Mouse (Mus musculus): ENCODE measurements around the gene Gm7978. TPM values are rescaled to one million over a fixed set of nuclear protein-coding genes. Genes with fewer than 3 reads are reported as not detected.
"Not testable (repeated sequence)": the region's sequence is repeated elsewhere in the genome, so short reads cannot be mapped to it uniquely, and the experiment has no call there.

Gm7978 gene
- total RNA-seq (2021) (not detected), polyA plus RNA-seq (2012; rRNA removed) (not detected in 2 replicates)
- long read RNA-seq: 0 reads

GRCm38 (mm10) chr5:95736073-95736472, at the start of gene Gm7978:
TSS of gene Gm7978 (minus strand) at chr5:95736173.
- H3K27me3 ChIP-seq (ENCODE audit: control insufficient read depth, insufficient read depth, low read length); H3K36me3 ChIP-seq (ENCODE audit: control insufficient read depth, insufficient read depth, low read length); H3K4me3 ChIP-seq; H3K4me1 ChIP-seq (ENCODE audit: control insufficient read depth, insufficient read depth, low read length); H3K9ac ChIP-seq (ENCODE audit: low read depth, low read length); H3K79me2 ChIP-seq (replicated peaks; ENCODE audit: control insufficient read depth, insufficient read depth, low read length); intact Hi-C loops (cut with DNase I); H3K27ac ChIP-seq; DNase-seq: not testable (repeated sequence)
- no CpG with 5 or more reads among the region's 1 CpGs for WGBS

GRCm38 (mm10) chr5:95775690-95776089, 39.7 kb upstream of the Gm7978 start, which contains the start of gene E330014E10Rik:
TSS of gene E330014E10Rik (plus strand) at chr5:95775990.
- H3K4me3 ChIP-seq; DNase-seq; intact Hi-C loops (cut with DNase I); H3K4me1 ChIP-seq (ENCODE audit: control insufficient read depth, insufficient read depth, low read length); H3K9ac ChIP-seq (ENCODE audit: low read depth, low read length); H3K27me3 ChIP-seq (ENCODE audit: control insufficient read depth, insufficient read depth, low read length); H3K36me3 ChIP-seq (ENCODE audit: control insufficient read depth, insufficient read depth, low read length); H3K27ac ChIP-seq; H3K79me2 ChIP-seq (replicated peaks; ENCODE audit: control insufficient read depth, insufficient read depth, low read length): not testable (repeated sequence)
- no CpG with 5 or more reads among the region's 2 CpGs for WGBS

- H3K27me3 ChIP-seq (ENCODE audit: control insufficient read depth, insufficient read depth, low read length); intact Hi-C loops (cut with DNase I); H3K9ac ChIP-seq (ENCODE audit: low read depth, low read length): not testable (repeated sequence)
Measured at GRCm38 (mm10) chr5:95741714-95742113, 5.7 kb upstream of the Gm7978 start, which contains the start of gene Gm7982. TSS of gene Gm7982 (plus strand) at chr5:95742014.

More at GRCm38 (mm10) chr5:95741714-95742113, 5.7 kb upstream of the Gm7978 start, which contains the start of gene Gm7982:
- WGBS: no CpG with 5 or more reads among the region's 3 CpGs
- not testable (repeated sequence) for H3K4me3 ChIP-seq; H3K27ac ChIP-seq; H3K4me1 ChIP-seq (ENCODE audit: control insufficient read depth, insufficient read depth, low read length); DNase-seq; H3K79me2 ChIP-seq (replicated peaks; ENCODE audit: control insufficient read depth, insufficient read depth, low read length); H3K36me3 ChIP-seq (ENCODE audit: control insufficient read depth, insufficient read depth, low read length)

Other genes with a start within 250 kb of the Gm7978 start
- not detected for gene Gm3286, start 225.4 kb downstream of the Gm7978 start, total RNA-seq (2021)
- gene Gm3286, start 225.4 kb downstream of the Gm7978 start, polyA plus RNA-seq (2012; rRNA removed): not detected in 2 replicates
- gene Gm7971, start 141.3 kb downstream of the Gm7978 start, total RNA-seq (2021): not detected
- gene Gm7971, start 141.3 kb downstream of the Gm7978 start, polyA plus RNA-seq (2012; rRNA removed): not detected in 2 replicates
- gene Gm7982, start 5.8 kb upstream of the Gm7978 start, total RNA-seq (2021): not detected
- gene Gm7982, start 5.8 kb upstream of the Gm7978 start, polyA plus RNA-seq (2012; rRNA removed): not detected in 2 replicates
- gene E330014E10Rik, start 39.8 kb upstream of the Gm7978 start, total RNA-seq (2021): not detected
- not detected in 2 replicates for gene E330014E10Rik, start 39.8 kb upstream of the Gm7978 start, polyA plus RNA-seq (2012; rRNA removed)
- 1 to 10 TPM; 1.6 to 2.7 TPM for gene Cxcl13, start 220.8 kb upstream of the Gm7978 start, total RNA-seq (2021)
- gene Cxcl13, start 220.8 kb upstream of the Gm7978 start, polyA plus RNA-seq (2012; rRNA removed): 1.3 and 1.5 TPM in 2 replicates

Data from heart, adult 2 months (tissue).